Mouse (Mus musculus) olfactory bulb, adult 2 months (tissue): ENCODE data around the gene Zbtb38.

Source experiments
- CTCF ChIP-seq: fragments of 200-500 bp; IDR thresholded peaks from 2 replicates; pipeline ENCODE4 v1.5.1; 2012; ENCODE audit warnings: low read depth, mild to moderate bottlenecking, low read length, moderate library complexity; ENCODE audit not compliant: insufficient read depth
- POLR2A ChIP-seq: fragments of 200-500 bp; IDR thresholded peaks from 2 replicates; pipeline ENCODE4 v1.6.1; 2012; ENCODE audit warnings: mild to moderate bottlenecking, low read depth, low read length, moderate library complexity; ENCODE audit not compliant: insufficient read depth

GRCm38 (mm10) chr9:96684866-96685599 is 67.6 kb downstream of the Zbtb38 start:
- TF ChIP-seq CTCF (no peak), POLR2A (no peak)
